Mouse (Mus musculus): ENCODE results near the gene N4bp1.

- TF ChIP-seq CTCF (IDR thresholded peaks at IDR 0.05; ENCODE audit: extremely low read depth, insufficient read length, insufficient replicate concordance, low read depth, low read length) (no peak), POLR2A (IDR thresholded peaks at IDR 0.05; ENCODE audit: low read depth, low read length) (no peak)
Measured at GRCm38 (mm10) chr8:86833937-86834336, 51.1 kb downstream of the N4bp1 start.

All from small intestine, adult 2 months (tissue).